Mouse (Mus musculus) heart, adult 9 months (tissue): Measurements from ENCODE around the gene Ptpn3.
A peak's percentile ranks its signal among the peaks of the same experiment; 100 is the strongest.

Experiments
- DNase-seq, 2 experiments: peaks; one replicate each; pipeline ENCODE4 v3.0.0; 2022; ENCODE audit warnings: low spot score in 2 of 2

Gene Ptpn3

GRCm38 (mm10) chr4:57266389-57266788 lies 35.2 kb downstream of the Ptpn3 start:
- no peak for DNase-seq

GRCm38 (mm10) chr4:57263695-57264094 lies 37.9 kb downstream of the Ptpn3 start:
- no peak for DNase-seq

GRCm38 (mm10) chr4:57263061-57263685 lies 38.5 kb downstream of the Ptpn3 start:
- DNase-seq = no peak

GRCm38 (mm10) chr4:57262451-57262850 lies 39.2 kb downstream of the Ptpn3 start:
- no peak for DNase-seq

- no peak for DNase-seq
These were observed 39.8 kb downstream of the Ptpn3 start for GRCm38 (mm10) chr4:57261813-57262212.

GRCm38 (mm10) chr4:57258159-57259035 lies 43.2 kb downstream of the Ptpn3 start:
- no peak for DNase-seq

GRCm38 (mm10) chr4:57257409-57257808 lies 44.2 kb downstream of the Ptpn3 start:
- no peak for DNase-seq

- no peak for DNase-seq
These were observed 44.9 kb downstream of the Ptpn3 start for GRCm38 (mm10) chr4:57256761-57257160.

- no peak for DNase-seq
These were observed 47.2 kb downstream of the Ptpn3 start for GRCm38 (mm10) chr4:57254412-57254811.

- DNase-seq = no peak
These were observed 51.0 kb downstream of the Ptpn3 start for GRCm38 (mm10) chr4:57250636-57251035.

- no peak for DNase-seq
These were observed 52.5 kb downstream of the Ptpn3 start for GRCm38 (mm10) chr4:57249108-57249507.

- no peak for DNase-seq
These were observed 56.8 kb downstream of the Ptpn3 start for GRCm38 (mm10) chr4:57244874-57245273.

- no peak for DNase-seq
These were observed 58.3 kb downstream of the Ptpn3 start for GRCm38 (mm10) chr4:57243312-57243711.

- peak; percentile 46 to 68 for DNase-seq
These were observed 60.7 kb downstream of the Ptpn3 start for GRCm38 (mm10) chr4:57240934-57241333.

GRCm38 (mm10) chr4:57240100-57240499 lies 61.5 kb downstream of the Ptpn3 start:
- peak; percentile 36 to 38 for DNase-seq

- no peak for DNase-seq
These were observed 62.5 kb downstream of the Ptpn3 start for GRCm38 (mm10) chr4:57239112-57239511.

GRCm38 (mm10) chr4:57238118-57238517 lies 63.5 kb downstream of the Ptpn3 start:
- DNase-seq = no peak

- peak; percentile 63 to 74 for DNase-seq
These were observed 65.1 kb downstream of the Ptpn3 start for GRCm38 (mm10) chr4:57236513-57236912.

- DNase-seq = no peak
These were observed 65.9 kb downstream of the Ptpn3 start for GRCm38 (mm10) chr4:57235741-57236140.

- no peak for DNase-seq
These were observed 67.3 kb downstream of the Ptpn3 start for GRCm38 (mm10) chr4:57234348-57234747.

- DNase-seq = no peak
These were observed 69.2 kb downstream of the Ptpn3 start for GRCm38 (mm10) chr4:57232439-57232838.

GRCm38 (mm10) chr4:57231323-57231722 lies 70.3 kb downstream of the Ptpn3 start:
- DNase-seq = no peak

- DNase-seq = no peak
These were observed 71.3 kb downstream of the Ptpn3 start for GRCm38 (mm10) chr4:57230341-57230740.
